Mouse (Mus musculus) CH12.LX (cell line): ENCODE data around the gene Ctsg. TPM values are rescaled to one million over a fixed set of nuclear protein-coding genes. Genes with fewer than 3 reads are reported as not detected.
A peak's percentile ranks its signal among the peaks of the same experiment; 100 is the strongest.
"Not testable (repeated sequence)": the region's sequence is repeated elsewhere in the genome, so short reads cannot be mapped to it uniquely, and the experiment has no call there.

ENCODE experiments used
- DNase-seq: peaks from one replicate; pipeline ENCODE4 v3.0.0-alpha.2; 2013; ENCODE audit errors: extremely low read depth
- H3K27ac ChIP-seq: 2 replicates; pipeline ENCODE4 v1.5.1; 2012; ENCODE audit warnings: low read depth, mild to moderate bottlenecking, control low read depth, moderate library complexity; ENCODE audit not compliant: insufficient read depth
- H3K27me3 ChIP-seq: replicated peaks from 2 replicates; pipeline ENCODE3; 2012; ENCODE audit warnings: inconsistent platforms
- H3K36me3 ChIP-seq, 2 experiments: replicated peaks in 1 of 2; 2 replicates each; pipeline versions ENCODE3 to v1.6.1; 2012; ENCODE audit warnings: inconsistent platforms in 1 of 2, low read length in 1 of 2, mild to moderate bottlenecking in 1 of 2, mixed read lengths in 1 of 2, moderate library complexity in 1 of 2; ENCODE audit not compliant: control insufficient read depth in 1 of 2, insufficient read depth in 1 of 2
- H3K4me1 ChIP-seq, 2 experiments: 2 replicates each; pipeline ENCODE4 v1.6.1; 2012; ENCODE audit warnings: inconsistent platforms in 1 of 2, moderate library complexity in 1 of 2; ENCODE audit not compliant: insufficient read depth in 2 of 2, control insufficient read depth in 1 of 2
- H3K4me2 ChIP-seq: 2 replicates; pipeline ENCODE4 v1.6.1; 2012; ENCODE audit warnings: low read depth, mild to moderate bottlenecking, control low read depth; ENCODE audit not compliant: poor library complexity, insufficient read depth, severe bottlenecking
- H3K4me3 ChIP-seq, 3 experiments: fragments of 150-350 bp in 1 of 3; sonication (generic) in 1 of 3; replicated peaks in 1 of 3; 2 replicates each; pipeline versions ENCODE3 to v1.5.1; 2011 to 2012; ENCODE audit warnings: low read depth in 2 of 3, low read length in 2 of 3, mild to moderate bottlenecking in 2 of 3, moderate library complexity in 2 of 3, control low read depth in 1 of 3, improper control_type of control experiment in 1 of 3, inconsistent platforms in 1 of 3, mixed read lengths in 1 of 3; ENCODE audit not compliant: poor library complexity in 1 of 3
- H3K79me2 ChIP-seq: replicated peaks from 2 replicates; pipeline ENCODE4 v1.6.1; 2012; ENCODE audit warnings: mild to moderate bottlenecking, moderate library complexity; ENCODE audit not compliant: control insufficient read depth, poor library complexity, insufficient read depth, severe bottlenecking; ENCODE audit errors: extremely low read depth
- H3K9ac ChIP-seq: 2 replicates; pipeline ENCODE4 v1.6.1; 2012; ENCODE audit warnings: low read depth, mild to moderate bottlenecking, control low read depth, moderate library complexity; ENCODE audit not compliant: insufficient read depth
- H3K9me3 ChIP-seq: replicated peaks from 2 replicates; pipeline ENCODE3; 2012; ENCODE audit warnings: low read length, inconsistent platforms, mixed read lengths
- CHD1 ChIP-seq: IDR thresholded peaks from 2 replicates; pipeline ENCODE4 v1.6.1; 2012; ENCODE audit warnings: low read depth, low read length, improper control_type of control experiment, inconsistent platforms
- CTCF ChIP-seq, 2 experiments: IDR thresholded peaks in 1 of 2; conservative IDR thresholded peaks in 1 of 2; 2 replicates each; pipeline ENCODE4 v1.5.1; 2011 to 2012; ENCODE audit warnings: low read depth in 2 of 2, low read length in 2 of 2, improper control_type of control experiment in 1 of 2, inconsistent platforms in 1 of 2, mild to moderate bottlenecking in 1 of 2, moderate library complexity in 1 of 2
- JUND ChIP-seq: conservative IDR thresholded peaks from 2 replicates; pipeline ENCODE4 v1.6.1; 2011; ENCODE audit warnings: low read depth, low read length, improper control_type of control experiment
- MXI1 ChIP-seq: IDR thresholded peaks from 2 replicates; pipeline ENCODE4 v1.6.1; 2011; ENCODE audit warnings: mild to moderate bottlenecking, low read depth, low read length, improper control_type of control experiment
- MYC ChIP-seq: IDR thresholded peaks from 2 replicates; pipeline ENCODE4 v1.6.1; 2011; ENCODE audit warnings: low read depth, mild to moderate bottlenecking, improper control_type of control experiment, low read length
- POLR2AphosphoS2 ChIP-seq: IDR thresholded peaks from 2 replicates; pipeline ENCODE4 v1.6.1; 2011; ENCODE audit warnings: low read depth, low read length, improper control_type of control experiment
- RAD21 ChIP-seq: IDR thresholded peaks from 2 replicates; pipeline ENCODE4 v1.6.1; 2011; ENCODE audit warnings: low read depth, mild to moderate bottlenecking, low read length, improper control_type of control experiment, moderate library complexity
- SMC3 ChIP-seq: IDR thresholded peaks from 2 replicates; pipeline ENCODE4 v1.6.1; 2011; ENCODE audit warnings: low read depth, low read length, improper control_type of control experiment
- TBP ChIP-seq: conservative IDR thresholded peaks from 2 replicates; pipeline ENCODE4 v1.6.1; 2011; ENCODE audit warnings: low read depth, low read length, improper control_type of control experiment
- ZMIZ1 ChIP-seq: IDR thresholded peaks from 2 replicates; pipeline ENCODE4 v1.6.1; 2012; ENCODE audit warnings: low read depth, mild to moderate bottlenecking, inconsistent platforms, low read length, improper control_type of control experiment
- dilution Hi-C: fragments of 300-500 bp; cut with MboI; formaldehyde crosslinking; loops from 2 replicates; pipeline ENCODE4 v1.14.3; 2020; ENCODE audit warnings: low sequenced_read_pairs; ENCODE audit not compliant: extremely low pct_unique_long_range_greater_than_20kb, extremely low pct_ligation_motif_present
- in situ Hi-C: fragments of 300-500 bp; cut with MboI; formaldehyde crosslinking; loops from 3 replicates; pipeline ENCODE4 v1.14.3; 2019; ENCODE audit warnings: low sequenced_read_pairs, low pct_ligation_motif_present, low pct_unique_long_range_greater_than_20kb, mixed read lengths
- polyA plus RNA-seq: library from polyadenylated mRNA; unstranded; fragments of >175 nt; gene quantifications from 2 replicates; pipeline ENCODE4 v1.2.1, GENCODE M21; 2012; ENCODE audit warnings: low read depth; ENCODE audit not compliant: insufficient read length
- total RNA-seq, 2 experiments: library from RNA; depleted of rRNA; stranded (reverse); fragments of 300-350 nt in 1 of 2; fragments of >200 nt in 1 of 2; gene quantifications; 2 replicates each; pipeline ENCODE4 v1.2.3; 2012 to 2014

Gene Ctsg
- total RNA-seq (2012; rRNA removed) (not detected in 2 replicates), total RNA-seq (2014; rRNA removed) (not detected in 2 replicates), polyA plus RNA-seq (not detected in 2 replicates)

DNA sequence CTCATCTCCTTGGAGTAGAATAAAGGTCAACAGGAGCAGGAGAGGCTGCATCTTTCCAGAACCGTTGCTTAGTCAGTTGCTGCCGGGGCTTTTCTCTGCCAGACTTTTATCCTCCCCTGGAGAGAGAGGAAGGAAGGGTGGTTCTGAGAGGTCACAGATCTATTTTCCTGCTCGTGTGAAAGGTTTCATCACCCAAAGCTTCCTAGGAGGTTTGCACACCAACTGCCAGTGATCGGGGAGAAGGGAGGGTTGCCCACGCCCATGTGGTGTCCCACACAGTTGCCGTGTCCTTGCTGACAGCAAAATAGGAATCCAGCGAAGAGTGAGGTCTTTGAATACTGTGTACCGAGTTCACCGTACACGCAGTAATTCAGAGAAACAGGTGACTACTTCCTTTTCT, at the start of gene Ctsg:
Gene Ctsg (minus strand): TSS at position 189 of the 400 bp plus-strand sequence.
- Histone ChIP-seq H3K4me1 (peaks cover 0 to 4% of the 10 kb centered on the region in 2 experiments; a peak in 2 of 4 replicates), H3K4me3 (no peak within 1 kb of the TSS), H3K9me3 (no peaks in the 10 kb centered on the region), H3K9ac (no peak within 1 kb of the TSS), H3K27ac (no peak within 1 kb of the TSS), H3K4me2 (no peak within 1 kb of the TSS), H3K79me2 (no peaks in the 10 kb centered on the region), H3K27me3 (peaks cover 4% of the 10 kb centered on the region), H3K36me3 (no peaks in the 10 kb centered on the region)
- dilution Hi-C loops (no loop called here), in situ Hi-C loops (no loop called here)
- no peak for DNase-seq
- TF ChIP-seq JUND: no peak
- no peak for TF ChIP-seq POLR2AphosphoS2
- no peak for TF ChIP-seq MXI1

DNA sequence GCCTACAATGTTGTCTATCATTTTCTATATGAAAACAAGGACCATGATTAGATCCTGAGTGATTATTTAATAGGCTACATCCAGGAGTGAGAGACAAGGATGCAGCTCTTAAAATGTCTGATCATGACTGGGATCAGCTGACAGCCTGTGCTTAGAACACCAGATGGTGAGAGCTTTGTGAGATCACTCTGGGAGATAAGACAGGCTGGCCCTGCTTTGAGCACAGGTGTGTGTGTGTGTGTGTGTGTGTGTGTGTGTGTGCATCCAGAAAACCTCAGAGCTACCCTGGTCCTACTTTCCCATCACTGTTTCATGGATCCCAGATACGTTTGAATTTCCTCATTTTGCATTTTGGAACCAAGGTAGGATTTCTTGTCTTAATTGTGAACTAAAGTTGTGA, 31.3 kb upstream of the Ctsg start:
- H3K4me1 ChIP-seq, H3K79me2 ChIP-seq, H3K36me3 ChIP-seq, H3K4me3 ChIP-seq, dilution Hi-C loops, in situ Hi-C loops, H3K27me3 ChIP-seq, H3K9ac ChIP-seq, H3K4me2 ChIP-seq, DNase-seq, H3K27ac ChIP-seq, H3K9me3 ChIP-seq: not testable (repeated sequence)

- DNase-seq, H3K79me2 ChIP-seq, dilution Hi-C loops, H3K36me3 ChIP-seq, H3K4me2 ChIP-seq, H3K9ac ChIP-seq, H3K9me3 ChIP-seq, in situ Hi-C loops, H3K4me1 ChIP-seq, H3K27me3 ChIP-seq, H3K27ac ChIP-seq, H3K4me3 ChIP-seq: not testable (repeated sequence)
Observed at GRCm38 (mm10) chr14:56132508-56132907, 30.1 kb upstream of the Ctsg start, which contains the start of gene Gzmd. Gzmd (minus strand) TSS chr14:56132608.

DNA sequence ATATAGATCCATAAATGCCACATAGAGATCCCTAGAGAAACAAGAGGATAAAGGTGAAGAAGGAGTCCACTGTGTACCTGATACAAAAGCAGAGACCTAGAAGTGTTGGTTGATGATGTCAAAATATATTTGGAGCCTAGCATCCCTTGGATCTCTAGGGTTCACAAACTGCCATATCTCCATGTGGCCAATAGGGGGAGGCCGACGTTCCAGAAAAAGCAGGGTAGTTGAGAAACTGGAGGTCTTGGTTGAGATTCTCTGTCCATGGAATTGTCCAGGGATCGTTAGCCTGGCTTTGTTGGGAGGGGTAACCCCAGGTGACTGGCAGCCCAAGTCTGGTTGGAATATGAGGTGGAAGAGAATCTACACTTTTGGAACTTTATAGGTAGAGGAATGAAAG, 26.0 kb upstream of the Ctsg start:
- Histone ChIP-seq H3K36me3 (no peaks in the 10 kb centered on the region), H3K4me2 (no peak overlapping the region), H3K4me3 (no peak overlapping the region), H3K9ac (no peak overlapping the region), H3K4me1 (no peaks in the 10 kb centered on the region), H3K9me3 (no peaks in the 10 kb centered on the region), H3K79me2 (no peaks in the 10 kb centered on the region), H3K27me3 (peaks cover 1% of the 10 kb centered on the region), H3K27ac (no peak overlapping the region)
- DNase-seq: peak; percentile 21
- dilution Hi-C loops (no loop called here), in situ Hi-C loops (no loop called here)
- no peak for TF ChIP-seq CHD1
- TF ChIP-seq CTCF (conservative IDR thresholded peaks at IDR 0.05 in 1 of 2, IDR thresholded peaks at IDR 0.05 in 1 of 2; ENCODE audit: low read depth in 2 of 2, low read length in 2 of 2): peak; percentile 44 to 58; a peak in 3 of 4 replicates
- TF ChIP-seq ZMIZ1: no peak
- TF ChIP-seq MYC: no peak
- TF ChIP-seq TBP: no peak
- TF ChIP-seq RAD21: peak; percentile 23
- no peak; the same call in 1 of the 2 replicates for TF ChIP-seq SMC3
- TF ChIP-seq, all 38 proteins: peak for 2
